Mouse (Mus musculus): ENCODE measurements at regions not wholly inside any gene's neighbourhood (a gene's known extent, or its start where the extent isn't known, plus 50 kb on each side); places are given as distances from the start of the nearest gene placed in this dataset.

- DNase-seq (ENCODE audit: low spot score in 2 of 2) = no peak
Measured at GRCm38 (mm10) chr1:137010240-137010926, 50.1 kb upstream of the Nr5a2 start.
